Mouse (Mus musculus): ENCODE data around the gene Smlr1.

Gene Smlr1

GRCm38 (mm10) chr10:25535891-25536331 lies at the start of gene Smlr1:
Gene Smlr1, minus strand, starts transcription at chr10:25536267.
- no peak for DNase-seq (ENCODE audit: low read depth)

GRCm38 (mm10) chr10:25584899-25585298 lies 48.8 kb upstream of the Smlr1 start:
- no peak for DNase-seq (ENCODE audit: low read depth)

GRCm38 (mm10) chr10:25580066-25580465 lies 44.0 kb upstream of the Smlr1 start:
- DNase-seq (ENCODE audit: low read depth): no peak

GRCm38 (mm10) chr10:25571319-25572240 lies 35.5 kb upstream of the Smlr1 start:
- DNase-seq (ENCODE audit: low read depth): no peak

- no peak for DNase-seq (ENCODE audit: low read depth)
Observed at GRCm38 (mm10) chr10:25552936-25553335, 16.9 kb upstream of the Smlr1 start.

- DNase-seq (ENCODE audit: low read depth): no peak
Observed at GRCm38 (mm10) chr10:25541097-25541496, 5.0 kb upstream of the Smlr1 start.

GRCm38 (mm10) chr10:25539771-25540168 lies 3.7 kb upstream of the Smlr1 start:
- DNase-seq (ENCODE audit: low read depth): no peak

- no peak for DNase-seq (ENCODE audit: low read depth)
Observed at GRCm38 (mm10) chr10:25539146-25539770, 3.2 kb upstream of the Smlr1 start.

GRCm38 (mm10) chr10:25538738-25539137 lies 2.7 kb upstream of the Smlr1 start:
- DNase-seq (ENCODE audit: low read depth): no peak

- no peak for DNase-seq (ENCODE audit: low read depth)
Observed at GRCm38 (mm10) chr10:25536621-25537020, 554 bp upstream of the Smlr1 start.

GRCm38 (mm10) chr10:25534467-25534866 lies 1.6 kb downstream of the Smlr1 start:
- DNase-seq (ENCODE audit: low read depth): no peak

GRCm38 (mm10) chr10:25533513-25534246 lies 2.4 kb downstream of the Smlr1 start:
- DNase-seq (ENCODE audit: low read depth): no peak

- no peak for DNase-seq (ENCODE audit: low read depth)
Observed at GRCm38 (mm10) chr10:25533105-25533504, 3.0 kb downstream of the Smlr1 start.

- no peak for DNase-seq (ENCODE audit: low read depth)
Observed at GRCm38 (mm10) chr10:25531335-25531734, 4.7 kb downstream of the Smlr1 start.

- no peak for DNase-seq (ENCODE audit: low read depth)
Observed at GRCm38 (mm10) chr10:25527126-25527525, 8.9 kb downstream of the Smlr1 start.

- no peak for DNase-seq (ENCODE audit: low read depth)
Observed at GRCm38 (mm10) chr10:25526622-25527021, 9.4 kb downstream of the Smlr1 start.

GRCm38 (mm10) chr10:25526156-25526555 lies 9.9 kb downstream of the Smlr1 start:
- DNase-seq (ENCODE audit: low read depth): no peak

- DNase-seq (ENCODE audit: low read depth): no peak
Observed at GRCm38 (mm10) chr10:25523727-25524126, 12.3 kb downstream of the Smlr1 start.

- DNase-seq (ENCODE audit: low read depth): no peak
Observed at GRCm38 (mm10) chr10:25520428-25520827, 15.6 kb downstream of the Smlr1 start.

GRCm38 (mm10) chr10:25519954-25520353 lies 16.1 kb downstream of the Smlr1 start:
- DNase-seq (ENCODE audit: low read depth): no peak

GRCm38 (mm10) chr10:25513821-25514220 lies 22.2 kb downstream of the Smlr1 start:
- DNase-seq (ENCODE audit: low read depth): no peak

- no peak for DNase-seq (ENCODE audit: low read depth)
Observed at GRCm38 (mm10) chr10:25503250-25503649, 32.8 kb downstream of the Smlr1 start.

All from c-Kit-positive CD71-positive TER-119-negative erythroid progenitor cells, embryonic 14.5 days (primary cell).